Mouse (Mus musculus) layer of hippocampus, postnatal 25 days (tissue): ENCODE measurements around the gene Slc35c1. TPM values are rescaled to one million over a fixed set of nuclear protein-coding genes. Genes with fewer than 3 reads are reported as not detected.
"Not testable (repeated sequence)": the region's sequence is repeated elsewhere in the genome, so short reads cannot be mapped to it uniquely, and the experiment has no call there.

Experiments
- DNase-seq, 2 experiments: peaks; one replicate each; pipeline ENCODE4 v3.0.0; 2022; ENCODE audit warnings: mixed read lengths in 2 of 2, low spot score in 1 of 2; ENCODE audit errors: extremely low spot score in 1 of 2
- total RNA-seq, 2 experiments: library from RNA; stranded (reverse); gene quantifications; 2 replicates each; pipeline ENCODE4 v1.2.3; 2021

Gene Slc35c1
- total RNA-seq, 2 experiments from 2014 or later: 15.1 to 18.1 TPM

DNA sequence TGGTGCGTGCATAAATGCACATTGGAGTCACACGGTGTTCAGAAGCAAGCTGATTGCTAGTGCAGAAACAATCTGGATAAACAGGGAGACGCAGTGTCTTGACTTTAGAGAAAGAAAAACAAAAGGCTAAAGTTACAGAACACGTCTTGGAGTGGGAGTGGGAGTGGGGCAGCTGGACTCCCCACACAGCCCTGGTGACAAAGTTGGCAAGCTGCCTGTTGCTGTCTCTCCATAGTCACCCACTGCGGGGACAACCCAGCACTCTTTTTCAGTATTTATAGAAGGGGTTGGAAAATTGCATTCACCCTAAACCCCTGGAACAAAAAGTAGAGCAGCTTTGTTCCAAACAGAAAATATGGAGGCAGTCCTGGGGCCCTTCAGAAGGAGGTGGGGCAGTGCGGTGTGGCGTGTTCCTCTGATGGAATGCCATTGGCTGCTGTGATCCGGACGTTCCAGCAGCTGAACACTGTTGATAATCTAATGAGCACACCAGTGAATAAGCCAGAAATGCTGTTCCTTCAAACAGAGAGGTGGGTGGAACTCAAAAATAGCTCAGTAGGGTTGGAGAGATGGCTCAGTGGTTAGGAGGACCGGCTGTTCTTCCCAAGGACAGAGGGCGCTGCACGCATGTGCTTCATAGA lies 17.5 kb upstream of the Slc35c1 start:
- peak in 1 of 2 experiments; percentile 28 for DNase-seq

DNA sequence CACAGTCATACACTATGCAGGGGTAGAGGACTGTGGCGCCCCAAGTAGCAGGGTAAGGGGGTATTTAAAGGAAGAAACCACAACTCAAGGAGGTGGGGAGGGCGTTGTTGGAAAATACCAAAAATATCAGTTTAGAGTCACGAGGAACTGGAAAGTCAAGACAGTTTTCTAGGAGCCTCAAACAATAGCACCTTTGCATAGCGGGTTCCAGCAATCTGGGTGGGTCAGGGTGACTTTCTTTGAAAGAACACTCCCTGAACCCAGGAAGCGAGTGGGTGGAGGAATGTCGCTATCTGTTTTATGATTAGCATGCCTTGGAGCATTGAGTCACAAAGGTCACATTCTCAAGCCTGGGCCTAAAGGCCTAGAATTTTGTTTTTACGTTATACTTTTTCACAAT lies 16.2 kb upstream of the Slc35c1 start:
- DNase-seq: not testable (repeated sequence)

DNA sequence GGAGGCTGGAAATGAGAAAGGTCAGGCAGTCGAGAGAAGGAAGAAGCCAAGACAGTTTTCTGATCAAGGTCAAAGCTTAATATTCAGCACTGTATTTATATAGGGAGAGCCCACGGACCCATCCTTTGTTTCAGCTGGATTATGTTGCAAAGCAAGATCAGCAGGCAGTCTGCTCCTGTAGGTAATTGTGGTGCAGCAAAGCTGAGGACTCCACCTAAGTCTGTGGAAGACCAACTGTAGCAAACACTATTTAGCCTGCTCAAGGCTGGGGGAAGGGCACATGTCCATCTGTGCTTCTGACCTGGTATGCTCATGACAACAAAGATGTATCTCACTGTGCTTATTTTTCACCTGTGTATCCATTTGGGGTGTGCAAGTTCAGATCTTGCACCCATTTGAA lies 15.4 kb upstream of the Slc35c1 start:
- no peak for DNase-seq

DNA sequence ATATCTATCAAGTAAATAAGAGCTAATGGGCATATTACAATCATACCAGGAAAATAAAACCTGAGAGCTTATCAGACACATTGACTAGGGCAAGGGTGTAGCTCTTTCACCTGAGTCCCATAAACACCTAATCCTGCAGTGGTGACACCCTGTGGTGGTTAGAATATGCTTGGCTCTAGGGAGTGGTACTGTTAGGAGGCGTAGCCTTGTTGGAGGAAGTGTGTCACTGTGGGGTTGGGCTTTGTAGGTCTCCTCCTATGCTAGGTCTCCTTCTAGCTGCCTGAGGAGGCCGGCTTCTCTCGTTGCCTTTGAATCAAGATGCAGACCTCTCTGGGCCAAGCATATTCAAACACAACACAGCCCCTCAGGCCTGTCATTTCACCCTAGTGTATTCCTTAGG lies 14.6 kb upstream of the Slc35c1 start:
- no peak for DNase-seq

DNA sequence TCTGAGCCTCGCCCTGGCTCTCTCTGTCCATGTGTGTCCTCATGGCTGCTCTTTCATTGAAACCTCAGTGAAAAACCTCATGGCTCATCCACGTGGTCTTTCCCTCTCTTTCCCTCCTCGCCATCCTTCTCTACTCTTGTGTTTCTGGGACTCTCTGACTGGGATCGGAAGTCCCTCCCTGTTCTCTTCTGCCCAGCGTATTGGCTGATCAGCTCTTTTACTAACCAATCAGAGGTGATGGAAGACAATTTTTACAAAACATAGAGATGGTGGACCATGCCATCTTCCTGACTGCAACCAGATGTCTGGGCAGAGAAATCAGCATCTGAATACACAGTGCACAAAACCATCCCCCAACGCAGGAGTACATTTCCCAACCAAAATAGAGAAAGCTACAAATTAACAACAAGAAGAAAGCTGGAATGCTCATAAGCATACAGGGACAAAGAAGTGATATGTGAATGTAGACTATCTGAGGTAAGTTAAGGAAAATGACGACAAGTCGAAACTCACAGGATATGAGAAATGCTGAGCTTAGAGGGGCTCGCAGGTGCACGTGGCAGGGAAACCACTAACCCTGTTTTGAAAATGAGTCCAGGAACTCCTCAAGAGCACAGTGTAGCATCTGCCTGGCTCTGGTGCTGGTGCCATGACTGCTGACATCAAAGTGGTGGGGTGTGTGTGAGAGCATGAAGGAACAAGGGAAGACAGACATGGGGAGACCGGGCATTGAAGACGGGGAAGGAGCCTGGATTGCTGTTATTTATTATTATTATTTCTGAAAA lies 11.7 kb upstream of the Slc35c1 start:
- DNase-seq: no peak

DNA sequence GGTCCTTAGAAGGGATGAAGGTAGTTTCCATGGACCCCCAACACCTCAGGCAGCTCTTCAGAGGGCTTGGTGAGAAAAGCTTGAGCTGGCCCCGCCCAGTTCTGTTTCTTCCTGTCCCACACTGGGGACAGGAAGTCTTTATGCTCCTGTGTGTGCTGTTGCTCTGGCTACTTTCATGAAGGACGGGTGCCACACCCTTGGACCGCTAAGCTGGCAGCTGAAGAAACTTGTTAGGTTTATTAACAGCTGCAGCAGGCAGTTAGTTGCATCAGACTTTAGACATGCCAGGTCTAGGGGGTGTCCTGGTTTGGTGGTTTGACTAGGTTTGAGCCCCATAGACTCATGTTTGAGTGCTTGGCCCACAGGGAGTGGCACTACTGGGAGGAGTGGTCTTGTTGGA lies 4.4 kb upstream of the Slc35c1 start:
- DNase-seq: no peak

DNA sequence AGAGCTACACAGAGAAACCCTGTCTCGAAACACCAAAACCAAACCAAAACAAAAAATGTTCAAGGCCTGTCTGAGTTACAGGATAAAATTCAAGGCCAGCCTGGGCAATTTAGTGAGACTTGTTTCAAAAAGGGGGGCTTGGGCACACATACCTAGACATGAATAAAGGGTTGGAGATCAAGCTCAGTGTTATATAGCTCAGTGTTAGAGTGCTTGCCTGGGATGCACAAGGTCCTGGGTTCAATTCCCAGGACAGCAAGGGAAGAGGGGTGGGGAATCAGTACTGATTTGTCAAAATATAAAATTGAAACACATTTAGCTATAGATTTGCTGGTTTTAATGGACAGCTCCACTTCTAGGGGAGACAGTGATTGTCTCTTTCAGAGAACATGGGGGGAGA lies 877 bp upstream of the Slc35c1 start:
- no peak for DNase-seq

DNA sequence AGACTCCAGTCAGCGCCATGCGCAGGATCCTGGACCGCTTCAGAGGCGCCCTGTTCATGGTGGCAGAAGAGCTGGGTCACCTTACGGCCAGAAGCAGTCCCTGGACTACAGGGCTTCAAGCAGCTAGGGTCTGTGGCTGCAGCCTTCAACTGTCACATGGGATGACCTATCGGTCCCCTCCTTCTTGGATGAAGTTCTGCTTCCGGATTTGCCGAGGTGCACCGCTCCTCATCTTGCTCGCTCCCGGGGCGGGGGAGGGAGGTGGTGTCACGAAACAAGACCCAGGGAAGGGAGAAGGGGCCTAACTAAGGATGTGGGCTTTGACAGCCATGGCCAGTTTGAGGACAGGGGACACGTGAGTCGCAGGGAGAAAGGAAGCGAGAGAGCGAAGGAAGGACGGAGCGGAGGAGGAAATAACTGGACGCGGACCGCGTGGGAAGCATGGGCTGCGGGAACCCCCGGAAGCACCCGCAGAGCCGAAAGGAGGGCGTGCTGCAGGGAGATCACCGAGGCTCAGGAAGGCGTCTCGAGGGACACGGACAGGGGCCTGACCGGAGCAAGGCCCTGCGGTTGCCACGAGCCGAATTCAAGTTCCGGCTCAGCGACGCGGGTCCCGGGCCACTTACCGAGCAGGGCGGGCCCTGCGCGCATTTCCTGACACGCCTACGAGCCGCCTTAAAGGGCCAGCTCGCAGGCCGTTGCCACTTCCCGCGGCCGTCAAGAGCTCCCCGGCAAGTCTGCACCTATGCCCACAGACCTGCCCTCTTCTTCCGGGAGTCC lies 1.0 kb downstream of the Slc35c1 start:
- DNase-seq: peak; percentile 69 to 78

DNA sequence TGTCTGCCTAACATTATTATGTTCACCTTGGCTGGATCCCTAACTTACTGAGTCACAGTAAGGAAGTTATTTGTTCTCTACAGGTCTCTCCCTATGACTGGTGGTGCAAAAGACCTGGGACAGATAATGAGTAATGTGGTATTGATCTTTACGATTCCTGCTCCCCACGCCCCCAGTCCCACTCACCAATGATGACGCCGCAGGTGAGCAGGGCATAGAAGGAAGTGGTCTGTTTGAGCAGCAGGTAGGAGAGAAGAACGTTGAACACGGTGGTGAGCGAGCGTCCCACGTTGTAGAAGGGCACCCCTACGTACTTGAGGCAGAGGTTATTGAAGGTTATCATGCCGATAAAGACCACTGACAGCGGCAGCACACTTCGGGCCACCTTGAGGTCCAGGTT lies 1.9 kb downstream of the Slc35c1 start:
- DNase-seq: no peak

DNA sequence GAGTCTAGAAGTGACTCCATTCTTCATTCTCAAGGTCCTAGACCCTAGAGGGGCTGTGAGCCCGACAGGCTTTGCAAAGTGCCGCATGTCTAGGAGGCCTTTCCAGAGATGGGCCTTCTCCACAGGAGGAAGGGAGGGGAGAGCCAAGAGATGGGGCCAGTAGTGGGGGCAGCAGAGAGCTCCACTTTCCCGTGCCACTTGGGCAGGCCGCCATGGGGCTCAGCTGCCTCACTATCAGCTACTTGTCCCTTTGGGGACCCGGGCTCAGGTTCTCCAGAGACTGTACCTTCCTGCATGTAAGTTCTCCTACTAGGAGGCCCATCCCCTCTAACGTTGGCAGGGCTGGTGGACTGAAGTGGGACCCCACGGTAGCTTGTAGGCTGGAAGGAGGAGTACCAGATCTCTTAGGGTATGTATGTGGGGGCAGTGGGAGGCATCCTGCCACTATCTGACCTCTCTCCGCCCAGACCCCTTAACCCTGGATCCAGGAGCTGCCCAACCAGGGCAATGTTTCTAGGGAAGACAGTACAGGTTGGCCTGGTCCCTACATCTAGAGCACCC lies 3.3 kb downstream of the Slc35c1 start:
- no peak for DNase-seq

DNA sequence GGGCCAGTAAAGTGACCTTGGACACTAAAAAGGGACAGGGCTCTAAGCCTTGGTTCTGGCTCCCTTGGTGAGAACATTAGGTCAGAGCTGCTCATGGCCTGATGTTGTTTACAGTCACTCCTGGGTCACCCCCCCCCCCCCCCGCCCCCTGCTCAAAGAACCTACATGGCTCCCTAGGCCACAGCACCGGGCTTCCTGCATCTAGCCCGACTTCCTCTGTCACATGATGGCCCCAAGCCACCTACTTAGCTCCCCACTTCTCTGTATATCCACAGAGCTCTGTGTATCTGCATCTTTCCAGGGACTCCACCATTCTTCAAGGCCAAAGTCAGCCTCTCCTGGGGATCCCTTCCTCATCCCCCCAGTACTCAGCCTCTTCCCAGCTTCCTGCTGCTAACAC lies 4.6 kb downstream of the Slc35c1 start:
- DNase-seq: no peak

DNA sequence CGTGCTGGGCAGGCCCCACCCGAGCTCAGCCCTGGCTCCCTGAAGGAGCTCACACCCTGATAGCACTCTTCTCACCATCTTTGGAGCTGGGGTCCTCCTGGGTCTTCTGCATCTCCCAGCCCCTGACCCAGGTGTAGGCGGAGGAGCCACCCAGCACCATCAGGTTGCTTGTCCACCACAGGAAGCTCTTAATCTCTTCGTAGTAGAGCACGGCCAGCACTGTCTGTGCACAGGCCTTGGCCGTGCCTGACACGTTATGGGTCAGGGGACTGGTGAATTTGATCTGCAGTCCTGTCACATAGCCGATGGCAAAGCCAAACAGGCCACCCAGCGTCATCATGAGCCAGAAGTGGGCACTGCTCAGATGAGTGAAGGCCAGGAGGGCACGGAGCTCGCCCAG lies 6.2 kb downstream of the Slc35c1 start:
- no peak for DNase-seq

DNA sequence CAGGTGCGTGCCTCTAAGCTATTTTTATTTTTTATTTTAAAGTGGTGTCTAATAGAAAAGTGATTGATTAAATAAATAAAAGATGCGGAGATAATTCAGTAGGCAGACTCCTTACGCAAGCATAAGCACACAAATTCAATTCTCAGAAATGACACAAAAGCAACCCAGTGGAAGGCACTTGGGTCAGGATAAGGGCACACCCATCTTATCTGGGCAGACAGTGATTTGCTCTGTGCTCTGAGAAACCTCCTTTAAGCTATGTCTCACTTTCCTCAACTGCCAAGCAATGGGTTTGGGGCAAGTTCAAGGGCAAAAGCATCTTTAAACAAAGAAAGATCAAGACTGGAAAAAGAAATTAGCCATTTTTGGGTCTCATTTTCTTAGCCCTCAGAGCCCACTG lies 9.2 kb downstream of the Slc35c1 start:
- DNase-seq: no peak

DNA sequence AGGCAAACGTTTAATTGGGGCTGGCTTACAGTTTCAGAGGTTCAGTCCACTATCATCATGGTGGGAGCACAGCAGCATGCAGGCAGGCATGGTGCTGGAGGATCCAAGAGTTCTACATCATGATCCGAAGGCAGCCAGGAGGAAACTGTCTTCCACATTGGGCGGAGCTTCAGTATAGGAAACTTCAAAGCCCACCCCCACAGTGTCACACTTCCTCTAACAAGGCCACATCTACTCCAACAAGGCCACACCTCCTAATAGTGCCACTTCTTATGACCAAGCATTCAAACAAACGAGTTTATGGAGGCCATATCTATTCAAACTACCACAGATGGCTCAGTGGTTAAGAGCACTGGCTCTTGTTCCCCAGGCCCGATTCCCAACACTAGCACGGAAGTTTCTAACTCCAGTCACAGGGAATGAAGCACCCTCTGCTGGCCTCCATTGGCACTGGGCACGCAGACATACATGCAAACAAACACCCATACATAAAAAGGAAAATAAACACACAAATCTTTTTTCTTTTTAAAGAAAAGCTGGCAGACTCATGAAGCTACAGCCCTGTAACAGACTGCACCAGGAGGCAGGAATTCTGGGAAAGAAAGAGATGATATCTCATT lies 13.1 kb downstream of the Slc35c1 start:
- DNase-seq: no peak

DNA sequence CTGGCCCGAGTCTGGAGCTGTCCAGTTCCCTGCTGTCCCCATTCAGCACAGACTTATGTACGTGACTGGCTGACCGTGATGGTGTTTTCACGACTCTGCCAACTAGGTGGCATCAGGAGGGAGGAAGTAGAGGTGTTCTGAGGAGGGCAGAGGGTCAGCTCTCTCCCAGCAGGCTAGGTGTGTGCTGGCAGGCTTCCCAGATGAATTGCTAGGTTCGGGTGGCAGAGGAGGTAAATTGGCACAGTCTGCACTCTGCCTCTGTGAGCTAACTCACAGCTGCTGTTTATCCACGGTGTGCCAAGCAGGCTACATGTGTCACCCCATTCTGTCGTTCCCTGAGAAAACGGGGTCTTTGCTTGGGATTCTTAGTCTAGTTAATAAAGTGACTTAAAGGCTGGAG lies 13.7 kb downstream of the Slc35c1 start:
- no peak for DNase-seq

DNA sequence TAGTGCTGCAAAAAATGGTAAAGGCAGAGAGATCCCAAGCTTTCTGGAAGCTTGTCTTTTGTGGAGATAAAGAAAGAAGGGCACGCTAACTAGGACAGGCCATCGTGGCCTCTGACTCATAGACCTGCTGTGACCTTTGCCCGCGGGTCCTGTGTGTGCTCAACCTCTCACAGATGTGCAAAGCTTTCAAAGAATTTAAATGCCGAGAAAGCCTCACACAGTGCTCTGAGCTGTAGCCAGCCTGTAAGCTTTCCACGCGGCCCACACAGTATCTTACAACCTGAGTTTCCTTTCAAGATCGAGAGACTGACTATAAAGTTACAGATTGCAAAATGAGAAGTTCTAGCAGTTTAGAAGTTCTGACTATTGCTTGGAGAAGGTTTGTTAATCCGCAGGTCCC lies 14.4 kb downstream of the Slc35c1 start:
- no peak for DNase-seq

DNA sequence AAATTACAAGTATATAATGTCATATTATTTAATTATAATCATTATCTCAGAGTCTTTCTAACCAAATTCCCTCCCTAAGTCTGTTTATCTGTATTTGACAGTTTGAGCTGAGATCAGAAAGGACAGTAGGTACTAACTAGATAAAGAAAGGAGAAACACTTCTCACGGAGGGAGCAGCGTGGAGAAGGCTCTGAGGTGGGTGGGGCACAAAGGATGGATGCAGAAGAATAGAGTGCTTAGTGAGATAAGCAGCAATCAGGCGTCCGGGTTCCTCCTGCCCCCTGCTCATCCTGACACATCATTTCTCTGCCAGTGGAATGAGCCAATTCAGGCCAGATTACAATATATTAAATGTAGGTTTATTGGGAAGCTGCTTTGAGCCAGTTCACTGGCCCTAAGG lies 16.0 kb downstream of the Slc35c1 start:
- DNase-seq: no peak

DNA sequence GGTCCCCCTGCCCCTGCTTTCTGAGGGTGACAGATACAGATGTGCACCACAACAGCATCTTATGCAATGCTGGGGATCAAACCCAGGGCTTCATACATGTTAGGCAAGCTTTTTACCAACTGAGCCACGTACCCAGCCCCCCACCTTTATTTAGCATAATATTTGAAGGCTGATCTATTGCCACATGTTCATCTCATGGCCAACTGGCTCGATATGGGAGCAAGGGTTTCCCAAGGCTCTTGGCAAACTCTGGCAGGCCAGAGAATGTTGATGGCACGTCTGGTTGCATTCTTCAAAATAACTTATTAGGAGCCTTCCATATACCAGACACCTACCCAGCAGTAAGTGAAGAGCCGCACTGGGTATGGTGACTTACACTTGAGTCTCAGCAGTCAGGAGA lies 17.0 kb downstream of the Slc35c1 start:
- DNase-seq: no peak

DNA sequence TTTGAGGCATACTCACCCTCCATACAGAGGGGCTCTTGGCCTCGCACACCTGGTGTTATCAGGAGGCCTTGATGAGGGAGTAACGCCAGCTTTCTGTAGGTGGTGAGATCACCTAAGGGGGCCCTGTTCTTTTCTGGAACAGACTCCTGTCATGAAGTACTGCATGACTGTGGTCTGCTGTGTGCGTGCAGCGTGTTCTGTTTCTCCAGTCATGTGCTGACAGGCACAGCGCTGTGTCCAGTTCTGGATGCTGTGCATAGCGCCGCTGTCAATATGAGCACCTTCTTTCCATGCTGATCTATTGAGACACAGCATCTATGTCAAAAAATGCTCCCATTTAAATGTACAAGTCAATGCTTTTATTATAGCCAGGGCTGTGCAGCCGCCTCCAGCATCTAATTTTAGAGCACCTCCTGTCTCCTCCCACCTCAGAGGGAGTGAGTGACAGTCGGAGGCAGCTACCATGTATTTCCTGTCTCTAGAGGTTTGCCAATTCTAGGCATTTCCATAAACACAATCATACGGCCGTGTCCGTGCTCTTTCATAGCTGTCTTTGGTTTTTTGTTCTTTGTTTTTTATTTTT lies 17.8 kb downstream of the Slc35c1 start:
- DNase-seq: no peak

DNA sequence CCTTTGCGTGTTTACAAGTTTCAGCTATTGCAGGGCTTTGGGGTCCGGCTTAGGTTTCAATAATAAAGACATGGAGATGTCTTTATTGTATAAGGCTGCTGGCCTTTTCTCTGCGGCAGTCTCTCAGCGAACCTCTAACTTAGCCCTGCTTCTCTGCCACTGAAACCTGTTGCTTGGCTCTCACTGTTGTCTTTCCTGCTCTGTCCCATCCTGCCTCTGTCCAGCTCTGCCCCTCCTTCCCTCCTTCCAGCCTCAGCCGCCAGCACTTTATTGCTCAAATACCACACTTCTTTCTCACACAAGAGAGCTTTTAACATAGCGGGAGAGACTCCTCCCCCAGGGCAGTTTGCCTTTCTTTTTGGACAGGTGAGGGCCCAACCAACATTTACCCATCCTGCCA lies 19.9 kb downstream of the Slc35c1 start:
- no peak for DNase-seq
